Mouse (Mus musculus): ENCODE measurements around the gene Vegfb.

GRCm38 (mm10) chr19:7014481-7015135 lies 27.2 kb upstream of the Vegfb start:
- TF ChIP-seq CTCF (IDR thresholded peaks at IDR 0.05; ENCODE audit: low read depth), result no peak
- TF ChIP-seq EP300 (IDR thresholded peaks at IDR 0.05; ENCODE audit: low read depth), result no peak
